Mouse (Mus musculus) kidney, embryonic 16.5 days (tissue): ENCODE results near the gene Cdk14. TPM values are rescaled to one million over a fixed set of nuclear protein-coding genes. Genes with fewer than 3 reads are reported as not detected.

ENCODE experiments used
- ATAC-seq: fragments of 200-750 bp; cut with Nextera tagmentation; 2 replicates; pipeline ENCODE4 v1.8.0; 2017; ENCODE audit warnings: moderate TSS enrichment; ENCODE audit not compliant: low FRiP score, low TSS enrichment
- H3K27ac ChIP-seq: fragments of 300-500 bp; sonication (generic); 2 replicates; pipeline ENCODE4 v1.5.1; 2014; ENCODE audit warnings: low read length
- H3K27me3 ChIP-seq: fragments of 300-500 bp; sonication (generic); 2 replicates; pipeline ENCODE4 v1.6.1; 2014; ENCODE audit warnings: low read length, control low read depth, mixed read lengths; ENCODE audit not compliant: insufficient read depth
- H3K36me3 ChIP-seq: fragments of 300-500 bp; sonication (generic); 2 replicates; pipeline ENCODE4 v1.6.1; 2014; ENCODE audit warnings: low read length, control low read depth, mixed read lengths; ENCODE audit not compliant: insufficient read depth
- H3K4me1 ChIP-seq: fragments of 300-500 bp; sonication (generic); 2 replicates; pipeline ENCODE4 v1.6.1; 2014; ENCODE audit warnings: low read length, control low read depth, mixed read lengths; ENCODE audit not compliant: insufficient read depth
- H3K4me2 ChIP-seq: fragments of 300-500 bp; sonication (generic); replicated peaks from 2 replicates; pipeline ENCODE4 v1.6.1; 2014; ENCODE audit warnings: low read depth, low read length
- H3K4me3 ChIP-seq: fragments of 300-500 bp; sonication (generic); 2 replicates; pipeline ENCODE4 v1.5.1; 2014; ENCODE audit warnings: mild to moderate bottlenecking, low read length
- H3K9ac ChIP-seq: fragments of 300-500 bp; sonication (generic); replicated peaks from 2 replicates; pipeline ENCODE4 v1.6.1; 2014; ENCODE audit warnings: low read length
- H3K9me3 ChIP-seq: fragments of 300-500 bp; sonication (generic); 2 replicates; pipeline ENCODE4 v1.6.1; 2016; ENCODE audit warnings: low read length, control low read depth
- WGBS: fragments of 180-500 bp; shearing (Covaris S2); extraction: QIAGEN DNeasy Blood & Tissue Kit; methylation state at CpG from one replicate; pipeline ENCODE4 v1.1.7; 2014; 5-methylcytosine and 5-hydroxymethylcytosine counted together
- polyA plus RNA-seq: library from polyadenylated mRNA; unstranded; fragments of >200 nt; fragmentation: Nextera tagmentation; extraction: Ambion mirVana; gene quantifications from 2 replicates; pipeline ENCODE4 v1.2.1, GENCODE M21; 2015

Cdk14 gene
- polyA plus RNA-seq, 1 experiment from 2014 or later: 10.2 TPM

- Histone ChIP-seq H3K27me3 (no peaks in the 10 kb centered on the region), H3K36me3 (no peaks in the 10 kb centered on the region), H3K4me2 (no peak overlapping the region), H3K4me3 (no peak overlapping the region), H3K9ac (no peak overlapping the region), H3K27ac (no peak overlapping the region), H3K4me1 (peaks cover 12% of the 10 kb centered on the region; the same call in 1 of the 2 replicates), H3K9me3 (no peaks in the 10 kb centered on the region)
- WGBS: 91% methylated on average over 8 of the region's 8 CpGs
- no peak for ATAC-seq
These were observed 97.4 kb downstream of the Cdk14 start for GRCm38 (mm10) chr5:5322699-5323098.

DNA sequence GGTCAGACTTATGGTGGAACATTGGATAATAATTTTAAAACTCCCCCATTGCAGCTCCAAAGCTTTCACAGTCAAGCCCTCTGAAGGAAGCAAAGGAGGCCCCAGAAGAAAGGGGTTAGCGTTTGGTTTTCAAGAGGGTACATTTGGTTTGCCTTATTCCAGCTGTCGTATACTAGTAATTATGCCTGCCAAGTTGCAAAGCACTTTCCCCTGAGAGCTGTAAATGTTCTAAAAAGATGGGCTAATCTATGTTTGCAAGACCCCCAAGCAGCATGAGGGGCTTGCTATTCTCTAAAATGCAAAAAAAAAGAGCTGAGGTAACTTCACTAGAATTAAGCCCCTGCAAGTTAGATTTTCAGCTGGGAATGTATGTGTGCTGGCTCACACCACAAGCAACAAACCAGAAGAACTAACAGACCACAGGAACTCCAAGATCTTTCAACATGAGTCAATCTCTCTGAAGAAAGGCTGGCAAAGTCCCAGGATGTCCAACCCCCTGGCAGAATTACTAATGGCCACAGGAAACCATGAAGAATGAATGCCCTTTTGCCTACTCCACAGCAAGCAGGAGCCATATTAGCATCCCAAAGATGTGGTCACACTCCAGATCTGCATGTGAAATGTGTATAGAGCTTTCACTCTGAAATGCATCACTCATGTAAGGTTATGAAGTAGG, 99.5 kb downstream of the Cdk14 start:
- no peak for ATAC-seq
- no peaks in the 10 kb centered on the region for H3K36me3 ChIP-seq
- 44% methylated on average over 2 of the region's 2 CpGs for WGBS
- no peak overlapping the region for H3K9ac ChIP-seq
- H3K4me2 ChIP-seq: 0 out of 2 replicates have a peak overlapping the region, but pooled peaks have one; percentile 1
- H3K4me1 ChIP-seq: peaks cover 12% of the 10 kb centered on the region; the same call in 1 of the 2 replicates
- no peaks in the 10 kb centered on the region for H3K27me3 ChIP-seq
- 0 out of 2 replicates have a peak overlapping the region, but pooled peaks have one; percentile 32 for H3K27ac ChIP-seq
- no peaks in the 10 kb centered on the region for H3K9me3 ChIP-seq
- no peak overlapping the region for H3K4me3 ChIP-seq

GRCm38 (mm10) chr5:5319824-5320505, 100.1 kb downstream of the Cdk14 start:
- H3K27me3 ChIP-seq: no peaks in the 10 kb centered on the region
- H3K4me1 ChIP-seq: peaks cover 12% of the 10 kb centered on the region; the same call in 1 of the 2 replicates
- no peaks in the 10 kb centered on the region for H3K9me3 ChIP-seq
- no peak for ATAC-seq
- H3K27ac ChIP-seq: 0 out of 2 replicates have a peak overlapping the region, but pooled peaks have one; percentile 32
- 68% methylated on average over 8 of the region's 8 CpGs for WGBS
- no peaks in the 10 kb centered on the region for H3K36me3 ChIP-seq
- H3K9ac ChIP-seq: no peak overlapping the region
- H3K4me2 ChIP-seq: 0 out of 2 replicates have a peak overlapping the region, but pooled peaks have one; percentile 1
- no peak overlapping the region for H3K4me3 ChIP-seq

DNA sequence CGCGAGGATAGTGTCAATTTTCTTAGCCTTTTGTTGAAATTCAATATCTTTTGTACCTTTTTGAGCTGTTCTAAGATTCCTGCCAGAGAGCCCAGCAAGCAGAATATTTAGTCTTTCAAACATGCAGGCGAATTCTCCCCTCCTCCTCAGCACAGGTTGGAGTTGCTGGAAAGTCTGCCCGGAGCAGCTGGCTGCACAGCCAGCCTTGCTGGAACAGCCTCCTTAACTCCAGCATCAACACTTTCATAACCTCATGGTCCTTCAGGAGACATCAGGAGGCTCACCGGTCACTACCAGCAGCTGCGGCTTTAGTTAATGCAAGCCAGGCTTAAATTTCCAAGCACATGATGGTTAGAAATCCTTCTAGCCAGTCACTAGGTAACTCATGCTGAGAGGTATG, 105.8 kb downstream of the Cdk14 start:
- Histone ChIP-seq H3K4me2 (no peak overlapping the region), H3K36me3 (no peaks in the 10 kb centered on the region), H3K27ac (no peak overlapping the region), H3K4me1 (no peaks in the 10 kb centered on the region), H3K9me3 (no peaks in the 10 kb centered on the region), H3K4me3 (no peak overlapping the region), H3K9ac (no peak overlapping the region), H3K27me3 (no peaks in the 10 kb centered on the region)
- 68% methylated on average over 6 of the region's 6 CpGs for WGBS
- no peak for ATAC-seq

GRCm38 (mm10) chr5:5313195-5313760, 106.8 kb downstream of the Cdk14 start:
- WGBS: 71% methylated on average over 9 of the region's 9 CpGs
- no peak for ATAC-seq
- no peaks in the 10 kb centered on the region for H3K36me3 ChIP-seq
- H3K4me2 ChIP-seq: no peak overlapping the region
- H3K9ac ChIP-seq: no peak overlapping the region
- no peaks in the 10 kb centered on the region for H3K9me3 ChIP-seq
- no peaks in the 10 kb centered on the region for H3K27me3 ChIP-seq
- no peaks in the 10 kb centered on the region for H3K4me1 ChIP-seq
- no peak overlapping the region for H3K4me3 ChIP-seq
- H3K27ac ChIP-seq: no peak overlapping the region

DNA sequence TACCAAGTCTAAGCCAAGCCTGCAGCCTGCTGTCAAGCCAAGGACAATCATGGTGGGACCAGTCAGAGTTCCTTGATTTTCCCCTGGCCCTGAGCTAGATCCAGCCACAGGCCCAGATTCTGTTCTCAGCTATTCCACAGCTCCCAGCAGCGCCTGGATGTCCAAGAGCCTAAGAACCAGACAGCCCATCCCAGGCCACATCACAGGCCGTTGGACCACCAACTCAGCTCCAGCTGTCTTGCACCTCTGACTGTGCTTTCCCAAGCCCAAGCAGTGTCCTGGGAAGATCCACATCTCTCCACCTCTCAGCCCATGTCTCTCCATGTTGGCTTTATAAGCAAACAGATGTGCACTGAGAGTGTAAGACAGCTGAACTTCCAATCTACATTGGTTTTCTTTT, 114.8 kb downstream of the Cdk14 start:
- H3K4me1 ChIP-seq: no peaks in the 10 kb centered on the region
- H3K27me3 ChIP-seq: no peaks in the 10 kb centered on the region
- no peak overlapping the region for H3K4me2 ChIP-seq
- H3K4me3 ChIP-seq: no peak overlapping the region
- no peak overlapping the region for H3K27ac ChIP-seq
- H3K36me3 ChIP-seq: no peaks in the 10 kb centered on the region
- H3K9ac ChIP-seq: no peak overlapping the region
- H3K9me3 ChIP-seq: no peaks in the 10 kb centered on the region
- WGBS: 92% methylated on average over 2 of the region's 2 CpGs
- ATAC-seq: no peak

DNA sequence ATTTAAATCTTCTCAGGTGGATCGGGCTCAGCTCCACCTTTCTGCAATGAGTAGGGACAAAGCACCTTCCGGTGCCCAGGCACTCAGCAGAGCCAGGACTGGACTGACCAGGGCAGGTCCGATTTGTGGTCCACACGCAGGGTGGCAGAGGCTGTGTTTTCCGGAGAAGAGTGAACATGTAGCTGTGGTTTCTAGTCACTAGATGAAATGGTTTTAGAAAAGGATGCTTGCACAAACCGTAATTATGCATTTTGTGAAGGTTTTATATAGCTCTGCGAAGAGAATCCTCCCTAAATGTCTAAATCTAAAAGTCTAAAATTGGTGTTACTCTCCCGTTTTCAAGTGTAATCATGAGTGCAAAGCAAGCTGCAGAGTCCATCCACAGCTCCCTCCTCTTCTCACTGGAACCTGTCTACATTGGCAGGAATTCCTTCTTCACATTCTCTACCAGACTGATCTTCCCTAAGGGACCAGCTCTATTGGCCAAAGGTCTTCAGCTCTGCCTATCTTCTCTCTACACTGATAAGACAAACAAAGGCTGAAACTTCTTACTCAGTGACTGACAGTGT, 116.9 kb downstream of the Cdk14 start:
- Histone ChIP-seq H3K27me3 (no peaks in the 10 kb centered on the region), H3K9me3 (no peaks in the 10 kb centered on the region), H3K4me2 (no peak overlapping the region), H3K4me3 (no peak overlapping the region), H3K4me1 (no peaks in the 10 kb centered on the region), H3K36me3 (no peaks in the 10 kb centered on the region), H3K9ac (no peak overlapping the region), H3K27ac (no peak overlapping the region)
- 89% methylated on average over 8 of the region's 8 CpGs for WGBS
- no peak for ATAC-seq

DNA sequence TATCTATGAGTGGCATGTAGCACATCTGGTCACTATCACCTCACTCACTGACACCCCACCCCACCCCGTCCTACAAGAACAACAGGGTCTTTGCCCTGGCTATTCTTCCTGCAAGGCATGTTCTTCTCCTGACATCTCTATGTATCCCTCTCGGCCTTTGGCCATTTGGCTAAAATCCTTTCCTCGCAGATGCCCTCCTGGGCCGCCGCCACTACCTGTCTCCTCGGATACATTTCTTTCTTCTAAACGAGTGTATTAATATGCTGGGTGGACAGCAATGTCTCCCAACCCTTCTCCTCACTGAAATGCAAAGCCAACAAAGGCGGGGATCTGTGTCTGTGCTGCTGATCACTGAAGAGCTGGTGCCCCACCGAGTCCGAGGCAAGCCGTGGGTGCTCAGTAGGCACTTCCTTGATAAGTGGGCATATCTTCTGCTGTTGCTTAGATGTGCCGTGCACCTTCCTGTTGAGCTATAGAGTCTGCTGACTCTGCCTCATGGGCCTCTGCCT, 118.5 kb downstream of the Cdk14 start:
- no peak overlapping the region for H3K27ac ChIP-seq
- ATAC-seq: no peak
- 88% methylated on average over 12 of the region's 12 CpGs for WGBS

GRCm38 (mm10) chr5:5300998-5301397, 119.1 kb downstream of the Cdk14 start:
- no peak overlapping the region for H3K27ac ChIP-seq
- WGBS: 86% methylated on average over 2 of the region's 2 CpGs
- no peaks in the 10 kb centered on the region for H3K9me3 ChIP-seq
- H3K36me3 ChIP-seq: no peaks in the 10 kb centered on the region
- H3K4me3 ChIP-seq: no peak overlapping the region
- no peak overlapping the region for H3K4me2 ChIP-seq
- no peaks in the 10 kb centered on the region for H3K4me1 ChIP-seq
- H3K9ac ChIP-seq: no peak overlapping the region
- H3K27me3 ChIP-seq: no peaks in the 10 kb centered on the region
- no peak for ATAC-seq

More for the DNA sequence above, 118.5 kb downstream of the Cdk14 start:
- no peaks in the 10 kb centered on the region for H3K36me3 ChIP-seq
- H3K4me1 ChIP-seq: no peaks in the 10 kb centered on the region
- H3K9me3 ChIP-seq: no peaks in the 10 kb centered on the region
- H3K9ac ChIP-seq: no peak overlapping the region
- H3K4me2 ChIP-seq: no peak overlapping the region
- H3K4me3 ChIP-seq: no peak overlapping the region
- H3K27me3 ChIP-seq: no peaks in the 10 kb centered on the region
